Mouse (Mus musculus): Measurements from ENCODE around the gene 4930438A08Rik. TPM values are rescaled to one million over a fixed set of nuclear protein-coding genes. Genes with fewer than 3 reads are reported as not detected.

Gene 4930438A08Rik
- polyA plus RNA-seq, 1 experiment: 0.67 TPM

GRCm38 (mm10) chr11:58331149-58331495, 56.5 kb downstream of the 4930438A08Rik start:
- no peak for TF ChIP-seq USF1 (IDR thresholded peaks at IDR 0.05; ENCODE audit: low read depth)
- TF ChIP-seq REST (IDR thresholded peaks at IDR 0.05; ENCODE audit: insufficient read depth, insufficient read length): peak; percentile 39
- Histone ChIP-seq H3K36me3 (ENCODE audit: control insufficient read depth, insufficient read depth) (peaks cover 18% of the 10 kb centered on the region), H3K79me2 (ENCODE audit: control insufficient read depth, insufficient read depth) (peaks cover 66% of the 10 kb centered on the region), H3K4me3 (peak overlapping the region; percentile 97), H3K4me2 (ENCODE audit: low read depth) (peak overlapping the region; percentile 92), H3K27me3 (ENCODE audit: control insufficient read depth, insufficient read depth, insufficient read length) (no peaks in the 10 kb centered on the region), H3ac (ENCODE audit: control insufficient read depth, insufficient read length) (peak overlapping the region; percentile 30)

- H3K79me2 ChIP-seq (ENCODE audit: control insufficient read depth, insufficient read depth): peaks cover 66% of the 10 kb centered on the region
- H3ac ChIP-seq (ENCODE audit: control insufficient read depth, insufficient read length): peak overlapping the region; percentile 30
- TF ChIP-seq TCF3 (IDR thresholded peaks at IDR 0.05; ENCODE audit: insufficient read length, low read depth) (no peak), POLR2AphosphoS2 (IDR thresholded peaks at IDR 0.05; ENCODE audit: insufficient read length, low read depth) (no peak), MYOG (IDR thresholded peaks at IDR 0.05; ENCODE audit: control insufficient read depth in 1 of 3, insufficient read depth in 1 of 3, insufficient read length in 2 of 3, low read depth in 2 of 3) (no peak), POLR2A (IDR thresholded peaks at IDR 0.05; ENCODE audit: insufficient read length, low read depth) (no peak), MYOD1 (IDR thresholded peaks at IDR 0.05; ENCODE audit: control insufficient read depth in 1 of 3, insufficient read length in 2 of 3, low read depth in 2 of 3) (no peak), E2F4 (IDR thresholded peaks at IDR 0.05; ENCODE audit: insufficient read depth) (no peak)
- peak overlapping the region; percentile 97 for H3K4me3 ChIP-seq
- H3K4me2 ChIP-seq (ENCODE audit: low read depth): peak overlapping the region; percentile 92
- no peaks in the 10 kb centered on the region for H3K27me3 ChIP-seq (ENCODE audit: control insufficient read depth, insufficient read depth, insufficient read length)
- peaks cover 17% of the 10 kb centered on the region for H3K36me3 ChIP-seq (ENCODE audit: control insufficient read depth, insufficient read depth)
Measured at GRCm38 (mm10) chr11:58331546-58331945, 56.9 kb downstream of the 4930438A08Rik start.

GRCm38 (mm10) chr11:58334746-58335145, 60.1 kb downstream of the 4930438A08Rik start:
- Histone ChIP-seq H3K27me3 (ENCODE audit: control insufficient read depth, insufficient read depth, insufficient read length) (no peaks in the 10 kb centered on the region), H3ac (ENCODE audit: control insufficient read depth, insufficient read length) (no peak overlapping the region), H3K4me3 (no peak overlapping the region), H3K79me2 (ENCODE audit: control insufficient read depth, insufficient read depth) (peaks cover 38% of the 10 kb centered on the region), H3K36me3 (ENCODE audit: control insufficient read depth, insufficient read depth) (peaks cover 13% of the 10 kb centered on the region), H3K4me2 (ENCODE audit: low read depth) (no peak overlapping the region)
- TF ChIP-seq E2F4 (IDR thresholded peaks at IDR 0.05; ENCODE audit: insufficient read depth) (no peak), POLR2AphosphoS2 (IDR thresholded peaks at IDR 0.05; ENCODE audit: insufficient read length, low read depth) (no peak), USF1 (IDR thresholded peaks at IDR 0.05; ENCODE audit: low read depth) (no peak), CEBPB (IDR thresholded peaks at IDR 0.05; ENCODE audit: insufficient read depth, poor library complexity, severe bottlenecking) (no peak), POLR2A (IDR thresholded peaks at IDR 0.05; ENCODE audit: insufficient read length, low read depth) (no peak), TCF12 (IDR thresholded peaks at IDR 0.05; ENCODE audit: insufficient read depth, poor library complexity, severe bottlenecking) (no peak), REST (IDR thresholded peaks at IDR 0.05; ENCODE audit: insufficient read depth, insufficient read length) (no peak), TCF3 (IDR thresholded peaks at IDR 0.05; ENCODE audit: insufficient read length, low read depth) (no peak), SRF (IDR thresholded peaks at IDR 0.05; ENCODE audit: control insufficient read depth, insufficient read length, low read depth) (no peak), MAX (IDR thresholded peaks at IDR 0.05; ENCODE audit: low read depth) (no peak), MYOG (IDR thresholded peaks at IDR 0.05; ENCODE audit: control insufficient read depth in 1 of 3, insufficient read depth in 1 of 3, insufficient read length in 2 of 3, low read depth in 2 of 3) (peak in 1 of 3 experiments; percentile 50), MYOD1 (IDR thresholded peaks at IDR 0.05; ENCODE audit: control insufficient read depth in 1 of 3, insufficient read length in 2 of 3, low read depth in 2 of 3) (peak in 1 of 3 experiments; percentile 25)

Other genes starting within 250 kb of the 4930438A08Rik start
- gene Gm12248, start 181.7 kb upstream of the 4930438A08Rik start, polyA plus RNA-seq (2012; fragmentation: generic; extraction: Trizol): 0.19 TPM
- 51.2 TPM for gene Cnot8, start 170.6 kb upstream of the 4930438A08Rik start, polyA plus RNA-seq (2012; fragmentation: generic; extraction: Trizol)
- 18.7 TPM for gene Gemin5, start 106.3 kb upstream of the 4930438A08Rik start, polyA plus RNA-seq (2012; fragmentation: generic; extraction: Trizol)
- 95.3 TPM for gene Mrpl22, start 103.1 kb upstream of the 4930438A08Rik start, polyA plus RNA-seq (2012; fragmentation: generic; extraction: Trizol)
- gene Igtp, start 75.2 kb upstream of the 4930438A08Rik start, polyA plus RNA-seq (2012; fragmentation: generic; extraction: Trizol): 3.7 TPM
- 0.77 TPM for gene Irgm2, start 75.2 kb upstream of the 4930438A08Rik start, polyA plus RNA-seq (2012; fragmentation: generic; extraction: Trizol)
- gene Zfp692, start 32.3 kb downstream of the 4930438A08Rik start, polyA plus RNA-seq (2012; fragmentation: generic; extraction: Trizol): 6.0 TPM
- 15.7 TPM for gene Zfp672, start 55.5 kb downstream of the 4930438A08Rik start, polyA plus RNA-seq (2012; fragmentation: generic; extraction: Trizol)
- 38.1 TPM for gene Sh3bp5l, start 55.9 kb downstream of the 4930438A08Rik start, polyA plus RNA-seq (2012; fragmentation: generic; extraction: Trizol)
- not detected for gene Lypd8, start 104.2 kb downstream of the 4930438A08Rik start, polyA plus RNA-seq (2012; fragmentation: generic; extraction: Trizol)
- gene 1810065E05Rik, start 146.3 kb downstream of the 4930438A08Rik start, polyA plus RNA-seq (2012; fragmentation: generic; extraction: Trizol): not detected
- gene Gm12253, start 157.8 kb downstream of the 4930438A08Rik start, polyA plus RNA-seq (2012; fragmentation: generic; extraction: Trizol): not detected
- gene Lypd9, start 178.1 kb downstream of the 4930438A08Rik start, polyA plus RNA-seq (2012; fragmentation: generic; extraction: Trizol): not detected
- gene Olfr30, start 187.5 kb downstream of the 4930438A08Rik start, polyA plus RNA-seq (2012; fragmentation: generic; extraction: Trizol): not detected
- gene Olfr332, start 217.8 kb downstream of the 4930438A08Rik start, polyA plus RNA-seq (2012; fragmentation: generic; extraction: Trizol): not detected
- not detected for gene Olfr331, start 227.8 kb downstream of the 4930438A08Rik start, polyA plus RNA-seq (2012; fragmentation: generic; extraction: Trizol)

Data from myocyte (in vitro differentiated cells).